Mouse (Mus musculus): ENCODE measurements at regions not wholly inside any gene's neighbourhood (a gene's known extent, or its start where the extent isn't known, plus 50 kb on each side); places are given as distances from the start of the nearest gene placed in this dataset.

DNA sequence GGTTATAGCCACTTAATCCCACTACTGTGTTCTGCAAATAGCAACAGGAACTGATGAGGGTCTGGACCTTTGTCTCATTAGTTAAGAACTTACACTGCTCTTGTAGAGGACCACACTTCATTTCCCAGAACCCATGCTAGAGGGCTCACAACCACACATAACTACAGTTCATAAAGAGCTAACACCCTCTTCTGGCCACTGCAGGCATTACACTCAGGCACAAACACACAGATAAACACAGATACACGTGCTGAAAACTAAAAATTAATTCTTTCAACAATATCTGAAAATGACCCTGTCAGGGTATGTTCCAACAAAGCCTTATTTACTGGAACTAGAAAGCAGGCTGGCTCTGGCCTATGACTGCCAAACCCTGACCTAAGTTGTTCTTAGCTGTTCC is 529.0 kb upstream of the Mctp2 start:
- Histone ChIP-seq H3K4me1 (ENCODE audit: control insufficient read depth, insufficient read depth, insufficient read length, low read length) (no peaks in the 10 kb centered on the region), H3K27ac (ENCODE audit: insufficient read depth, low read depth, low read length) (no peak overlapping the region), H3K4me3 (ENCODE audit: low read depth, low read length) (no peak overlapping the region), H3K36me3 (ENCODE audit: control insufficient read depth, insufficient read depth, low read length) (no peaks in the 10 kb centered on the region), H3K27me3 (ENCODE audit: control insufficient read depth, insufficient read depth, low read length) (no peaks in the 10 kb centered on the region)
- 67% methylated on average over 1 of the region's 1 CpGs for WGBS
- TF ChIP-seq POLR2A (IDR thresholded peaks at IDR 0.05; ENCODE audit: low read depth, low read length) (no peak), CTCF (IDR thresholded peaks at IDR 0.05; ENCODE audit: extremely low read depth, insufficient read length, insufficient replicate concordance, low read depth, low read length) (no peak)

DNA sequence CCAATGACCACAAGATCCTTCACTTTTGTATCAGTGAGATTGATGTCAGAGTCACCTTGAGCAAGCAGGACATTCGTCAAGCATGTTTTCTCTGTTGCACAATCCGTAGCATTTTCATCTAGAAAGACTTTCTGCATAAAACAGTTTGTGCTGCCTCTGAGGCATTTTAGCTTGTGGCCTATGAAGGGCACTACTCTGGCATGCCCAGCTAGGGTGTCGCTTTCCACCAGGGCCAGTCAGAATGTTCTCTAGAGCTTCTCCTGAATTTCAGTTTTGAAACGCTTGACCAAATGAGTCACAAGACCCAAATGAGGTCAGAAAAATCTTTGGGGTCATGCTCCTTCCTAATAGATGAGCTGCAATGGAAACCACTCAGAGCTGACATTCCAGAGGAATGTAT is 529.6 kb upstream of the Mctp2 start:
- TF ChIP-seq POLR2A (IDR thresholded peaks at IDR 0.05; ENCODE audit: low read depth, low read length) (no peak), CTCF (IDR thresholded peaks at IDR 0.05; ENCODE audit: extremely low read depth, insufficient read length, insufficient replicate concordance, low read depth, low read length) (no peak)
- WGBS: 85% methylated on average over 4 of the region's 4 CpGs
- Histone ChIP-seq H3K4me3 (ENCODE audit: low read depth, low read length) (no peak overlapping the region), H3K27me3 (ENCODE audit: control insufficient read depth, insufficient read depth, low read length) (no peaks in the 10 kb centered on the region), H3K27ac (ENCODE audit: insufficient read depth, low read depth, low read length) (no peak overlapping the region), H3K4me1 (ENCODE audit: control insufficient read depth, insufficient read depth, insufficient read length, low read length) (no peaks in the 10 kb centered on the region), H3K36me3 (ENCODE audit: control insufficient read depth, insufficient read depth, low read length) (no peaks in the 10 kb centered on the region)

DNA sequence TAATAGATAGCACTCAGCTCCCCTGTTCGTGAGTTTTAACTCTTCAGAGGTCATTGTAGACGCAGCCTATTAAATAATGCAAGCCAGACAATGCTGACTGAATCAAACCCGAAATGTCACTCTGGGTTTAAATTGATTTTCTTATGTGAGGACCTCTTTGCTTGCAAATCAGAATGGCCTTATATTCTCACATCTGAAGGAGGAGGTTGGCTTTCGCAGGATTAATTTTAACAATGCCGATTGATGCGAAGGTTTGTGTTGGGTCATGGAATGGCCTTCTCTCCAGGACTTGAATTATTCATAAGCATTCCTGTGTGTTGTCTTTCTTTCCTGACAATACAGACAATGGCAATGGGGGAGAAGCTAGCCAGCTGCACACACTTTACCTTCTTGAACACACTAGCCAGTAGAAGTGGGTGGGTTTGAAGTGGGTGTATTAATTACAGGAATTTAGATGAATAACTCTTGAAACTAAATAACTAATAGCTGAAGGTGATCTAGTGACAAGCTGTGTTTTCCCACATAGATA is 530.1 kb upstream of the Mctp2 start:
- 91% methylated on average over 6 of the region's 6 CpGs for WGBS
- no peak for TF ChIP-seq CTCF (IDR thresholded peaks at IDR 0.05; ENCODE audit: extremely low read depth, insufficient read length, insufficient replicate concordance, low read depth, low read length)
- TF ChIP-seq POLR2A (IDR thresholded peaks at IDR 0.05; ENCODE audit: low read depth, low read length): no peak
- H3K27ac ChIP-seq (ENCODE audit: insufficient read depth, low read depth, low read length): no peak overlapping the region

GRCm38 (mm10) chr7:72837992-72838655 is 531.7 kb upstream of the Mctp2 start:
- H3K27ac ChIP-seq (ENCODE audit: insufficient read depth, low read depth, low read length): no peak overlapping the region
- H3K4me3 ChIP-seq (ENCODE audit: low read depth, low read length): no peak overlapping the region
- no peaks in the 10 kb centered on the region for H3K36me3 ChIP-seq (ENCODE audit: control insufficient read depth, insufficient read depth, low read length)
- WGBS: 78% methylated on average over 6 of the region's 6 CpGs
- TF ChIP-seq CTCF (IDR thresholded peaks at IDR 0.05; ENCODE audit: extremely low read depth, insufficient read length, insufficient replicate concordance, low read depth, low read length) (no peak), POLR2A (IDR thresholded peaks at IDR 0.05; ENCODE audit: low read depth, low read length) (no peak)
- no peaks in the 10 kb centered on the region for H3K4me1 ChIP-seq (ENCODE audit: control insufficient read depth, insufficient read depth, insufficient read length, low read length)
- no peaks in the 10 kb centered on the region for H3K27me3 ChIP-seq (ENCODE audit: control insufficient read depth, insufficient read depth, low read length)

More for the DNA sequence above, 530.1 kb upstream of the Mctp2 start:
- H3K4me1 ChIP-seq (ENCODE audit: control insufficient read depth, insufficient read depth, insufficient read length, low read length): no peaks in the 10 kb centered on the region
- no peak overlapping the region for H3K4me3 ChIP-seq (ENCODE audit: low read depth, low read length)
- no peaks in the 10 kb centered on the region for H3K27me3 ChIP-seq (ENCODE audit: control insufficient read depth, insufficient read depth, low read length)
- H3K36me3 ChIP-seq (ENCODE audit: control insufficient read depth, insufficient read depth, low read length): no peaks in the 10 kb centered on the region

- no peak overlapping the region for H3K4me3 ChIP-seq (ENCODE audit: low read depth, low read length)
- H3K27ac ChIP-seq (ENCODE audit: insufficient read depth, low read depth, low read length): no peak overlapping the region
- 84% methylated on average over 1 of the region's 1 CpGs for WGBS
- TF ChIP-seq POLR2A (IDR thresholded peaks at IDR 0.05; ENCODE audit: low read depth, low read length): no peak
- no peaks in the 10 kb centered on the region for H3K27me3 ChIP-seq (ENCODE audit: control insufficient read depth, insufficient read depth, low read length)
- no peaks in the 10 kb centered on the region for H3K36me3 ChIP-seq (ENCODE audit: control insufficient read depth, insufficient read depth, low read length)
- H3K4me1 ChIP-seq (ENCODE audit: control insufficient read depth, insufficient read depth, insufficient read length, low read length): no peaks in the 10 kb centered on the region
Measured at GRCm38 (mm10) chr7:72851346-72851745, 524.0 kb upstream of the Rgma start.

DNA sequence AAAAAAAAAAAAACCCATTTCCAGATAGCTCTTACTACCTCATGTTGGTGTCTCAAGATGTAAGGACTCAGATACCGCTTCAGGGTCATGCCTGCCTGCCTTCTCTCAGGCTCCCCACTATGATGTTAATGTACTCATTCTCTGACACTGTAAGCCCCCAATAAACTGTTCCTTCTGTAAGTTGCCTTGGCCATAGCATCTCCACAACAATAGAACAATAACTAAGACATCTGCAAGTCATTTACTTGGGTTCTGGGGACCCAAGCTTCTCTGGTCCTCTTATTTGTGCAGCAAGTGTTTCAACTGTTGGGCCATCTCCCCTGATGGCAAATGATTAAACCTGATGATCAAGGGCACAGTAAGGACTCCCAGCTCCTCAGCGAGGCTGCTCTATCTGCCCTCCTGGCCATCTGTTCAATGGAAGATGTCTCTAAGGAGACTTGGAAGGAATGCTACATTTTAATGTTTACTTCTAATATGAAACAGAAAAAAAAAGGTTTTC is 520.8 kb upstream of the Rgma start:
- 74% methylated on average over 2 of the region's 2 CpGs for WGBS
- no peak overlapping the region for H3K27ac ChIP-seq (ENCODE audit: insufficient read depth, low read depth, low read length)
- H3K4me1 ChIP-seq (ENCODE audit: control insufficient read depth, insufficient read depth, insufficient read length, low read length): no peaks in the 10 kb centered on the region
- H3K36me3 ChIP-seq (ENCODE audit: control insufficient read depth, insufficient read depth, low read length): no peaks in the 10 kb centered on the region
- TF ChIP-seq POLR2A (IDR thresholded peaks at IDR 0.05; ENCODE audit: low read depth, low read length) (no peak), CTCF (IDR thresholded peaks at IDR 0.05; ENCODE audit: extremely low read depth, insufficient read length, insufficient replicate concordance, low read depth, low read length) (no peak)
- H3K4me3 ChIP-seq (ENCODE audit: low read depth, low read length): no peak overlapping the region
- H3K27me3 ChIP-seq (ENCODE audit: control insufficient read depth, insufficient read depth, low read length): no peaks in the 10 kb centered on the region

DNA sequence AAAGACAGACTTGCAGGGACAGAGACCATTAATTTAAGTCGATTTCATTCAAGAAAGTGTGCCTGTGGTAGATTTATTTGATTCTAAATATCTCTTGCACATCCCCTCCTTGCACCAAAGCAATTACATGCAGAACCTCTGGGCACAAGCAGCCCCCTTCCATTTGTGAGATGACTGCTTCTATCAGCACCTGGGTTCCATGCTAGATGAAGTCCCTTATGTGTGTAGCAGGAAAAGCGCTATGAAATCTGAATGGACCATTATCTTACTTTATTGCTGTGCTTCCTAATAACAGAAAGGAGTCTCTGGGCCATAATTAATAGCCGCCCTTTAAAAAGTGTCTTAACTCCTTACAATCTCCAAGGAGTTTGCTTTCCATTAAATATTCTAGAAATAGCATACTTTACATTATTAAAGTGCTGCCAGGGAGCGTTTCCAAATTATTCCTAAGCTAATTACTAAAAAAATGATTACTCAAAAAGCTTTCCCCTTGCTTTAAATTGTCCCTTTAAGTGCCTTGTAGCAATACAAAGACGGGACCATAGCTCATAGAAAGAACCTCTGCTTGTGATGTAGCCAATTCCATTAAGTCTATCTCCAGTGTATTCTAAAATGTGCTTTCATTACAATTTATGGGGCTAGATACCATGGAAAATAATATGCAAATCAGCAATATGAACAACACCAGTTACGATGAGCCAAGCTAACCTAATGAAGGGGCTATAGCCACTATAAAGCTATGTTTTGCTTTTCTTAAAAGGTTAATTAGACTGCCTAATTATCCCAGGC is 508.1 kb upstream of the Rgma start:
- TF ChIP-seq POLR2A (IDR thresholded peaks at IDR 0.05; ENCODE audit: low read depth, low read length) (no peak), CTCF (IDR thresholded peaks at IDR 0.05; ENCODE audit: extremely low read depth, insufficient read length, insufficient replicate concordance, low read depth, low read length) (no peak)
- no peaks in the 10 kb centered on the region for H3K4me1 ChIP-seq (ENCODE audit: control insufficient read depth, insufficient read depth, insufficient read length, low read length)
- 75% methylated on average over 6 of the region's 6 CpGs for WGBS
- no peak overlapping the region for H3K4me3 ChIP-seq (ENCODE audit: low read depth, low read length)
- H3K36me3 ChIP-seq (ENCODE audit: control insufficient read depth, insufficient read depth, low read length): no peaks in the 10 kb centered on the region
- no peak overlapping the region for H3K27ac ChIP-seq (ENCODE audit: insufficient read depth, low read depth, low read length)
- H3K27me3 ChIP-seq (ENCODE audit: control insufficient read depth, insufficient read depth, low read length): no peaks in the 10 kb centered on the region
